Mouse (Mus musculus) testis, adult 10 weeks (tissue): ENCODE measurements around the gene Zfy2. TPM values are rescaled to one million over a fixed set of nuclear protein-coding genes. Genes with fewer than 3 reads are reported as not detected.

Experiments used
- polyA plus RNA-seq: library from polyadenylated mRNA; stranded (reverse); fragments of 350-450 nt; fragmentation: Illumina TruSeq; extraction: RNeasy Lipid Tissue Mini Kit (QIAGEN cat#74804); gene quantifications from one replicate; pipeline ENCODE4 v1.2.3, GENCODE M21; 2014; ENCODE audit warnings: low read depth, low replicate concordance

Zfy2 gene
- 26.5 TPM for polyA plus RNA-seq

GRCm38 (mm10) chrY:2170309-2170708 lies at the start of gene Zfy2:
TSS of gene Zfy2 (minus strand) at chrY:2170409.

